Mouse (Mus musculus): Measurements from ENCODE around the gene Etfbkmt. TPM values are rescaled to one million over a fixed set of nuclear protein-coding genes. Genes with fewer than 3 reads are reported as not detected.
"Not testable (repeated sequence)": the region's sequence is repeated elsewhere in the genome, so short reads cannot be mapped to it uniquely, and the experiment has no call there.

Gene Etfbkmt
- polyA plus RNA-seq, 1 experiment from 2014 or later = 14.5 TPM

GRCm38 (mm10) chr6:149126675-149127074 lies 13.0 kb upstream of the Etfbkmt start:
- Histone ChIP-seq H3K4me3 (ENCODE audit: low read length) (no peak overlapping the region), H3K4me1 (ENCODE audit: control insufficient read depth, insufficient read depth, low read length) (no peaks in the 10 kb centered on the region), H3K9ac (ENCODE audit: low read length) (no peak overlapping the region), H3K9me3 (replicated peaks; ENCODE audit: control insufficient read depth, low read length) (no peaks in the 10 kb centered on the region), H3K27me3 (ENCODE audit: control insufficient read depth, insufficient read depth, low read length) (no peaks in the 10 kb centered on the region), H3K36me3 (ENCODE audit: control insufficient read depth, insufficient read depth) (no peaks in the 10 kb centered on the region), H3K4me2 (ENCODE audit: low read depth, low read length) (no peak overlapping the region), H3K27ac (ENCODE audit: low read length) (no peak overlapping the region)
- ATAC-seq (replicated peaks; ENCODE audit: extremely low read depth, insufficient read depth, low FRiP score) = no peak
- 72% methylated on average over 4 of the region's 4 CpGs for WGBS

GRCm38 (mm10) chr6:149129870-149130269 lies 9.8 kb upstream of the Etfbkmt start, which contains the start of gene Gm10203:
Gene Gm10203 (plus strand): TSS chr6:149130170.
- H3K9ac ChIP-seq (ENCODE audit: low read length); H3K4me2 ChIP-seq (ENCODE audit: low read depth, low read length); H3K27ac ChIP-seq (ENCODE audit: low read length); H3K4me3 ChIP-seq (ENCODE audit: low read length); H3K9me3 ChIP-seq (replicated peaks; ENCODE audit: control insufficient read depth, low read length); H3K4me1 ChIP-seq (ENCODE audit: control insufficient read depth, insufficient read depth, low read length); H3K27me3 ChIP-seq (ENCODE audit: control insufficient read depth, insufficient read depth, low read length); H3K36me3 ChIP-seq (ENCODE audit: control insufficient read depth, insufficient read depth); ATAC-seq (replicated peaks; ENCODE audit: extremely low read depth, insufficient read depth, low FRiP score): not testable (repeated sequence)
- WGBS = 79% methylated on average over 8 of the region's 8 CpGs

GRCm38 (mm10) chr6:149131111-149131510 lies 8.5 kb upstream of the Etfbkmt start:
- H3K4me1 ChIP-seq (ENCODE audit: control insufficient read depth, insufficient read depth, low read length) = peaks cover 4% of the 10 kb centered on the region; the same call in 1 of the 2 replicates
- no peak for ATAC-seq (replicated peaks; ENCODE audit: extremely low read depth, insufficient read depth, low FRiP score)
- no peaks in the 10 kb centered on the region for H3K9me3 ChIP-seq (replicated peaks; ENCODE audit: control insufficient read depth, low read length)
- H3K4me2 ChIP-seq (ENCODE audit: low read depth, low read length) = no peak overlapping the region
- H3K27ac ChIP-seq (ENCODE audit: low read length) = no peak overlapping the region
- H3K9ac ChIP-seq (ENCODE audit: low read length) = no peak overlapping the region
- H3K36me3 ChIP-seq (ENCODE audit: control insufficient read depth, insufficient read depth) = no peaks in the 10 kb centered on the region
- H3K27me3 ChIP-seq (ENCODE audit: control insufficient read depth, insufficient read depth, low read length) = no peaks in the 10 kb centered on the region
- no peak overlapping the region for H3K4me3 ChIP-seq (ENCODE audit: low read length)
- 32% methylated on average over 3 of the region's 3 CpGs for WGBS

GRCm38 (mm10) chr6:149132311-149133077 lies 7.2 kb upstream of the Etfbkmt start:
- no peak overlapping the region for H3K4me3 ChIP-seq (ENCODE audit: low read length)
- H3K27ac ChIP-seq (ENCODE audit: low read length) = no peak overlapping the region
- no peak for ATAC-seq (replicated peaks; ENCODE audit: extremely low read depth, insufficient read depth, low FRiP score)
- H3K4me2 ChIP-seq (ENCODE audit: low read depth, low read length) = no peak overlapping the region
- H3K4me1 ChIP-seq (ENCODE audit: control insufficient read depth, insufficient read depth, low read length) = peaks cover 4% of the 10 kb centered on the region; the same call in 1 of the 2 replicates
- H3K27me3 ChIP-seq (ENCODE audit: control insufficient read depth, insufficient read depth, low read length) = no peaks in the 10 kb centered on the region
- no peak overlapping the region for H3K9ac ChIP-seq (ENCODE audit: low read length)
- no peaks in the 10 kb centered on the region for H3K36me3 ChIP-seq (ENCODE audit: control insufficient read depth, insufficient read depth)
- WGBS = 34% methylated on average over 5 of the region's 5 CpGs
- H3K9me3 ChIP-seq (replicated peaks; ENCODE audit: control insufficient read depth, low read length) = no peaks in the 10 kb centered on the region

- Histone ChIP-seq H3K9me3 (replicated peaks; ENCODE audit: control insufficient read depth, low read length) (no peaks in the 10 kb centered on the region), H3K9ac (ENCODE audit: low read length) (no peak overlapping the region), H3K4me1 (ENCODE audit: control insufficient read depth, insufficient read depth, low read length) (peaks cover 4% of the 10 kb centered on the region; the same call in 1 of the 2 replicates), H3K27ac (ENCODE audit: low read length) (no peak overlapping the region), H3K27me3 (ENCODE audit: control insufficient read depth, insufficient read depth, low read length) (no peaks in the 10 kb centered on the region), H3K36me3 (ENCODE audit: control insufficient read depth, insufficient read depth) (no peaks in the 10 kb centered on the region), H3K4me3 (ENCODE audit: low read length) (no peak overlapping the region), H3K4me2 (ENCODE audit: low read depth, low read length) (no peak overlapping the region)
- 21% methylated on average over 5 of the region's 5 CpGs for WGBS
- no peak for ATAC-seq (replicated peaks; ENCODE audit: extremely low read depth, insufficient read depth, low FRiP score)
Measured at GRCm38 (mm10) chr6:149134391-149135150, 5.1 kb upstream of the Etfbkmt start.

- WGBS = 51% methylated on average over 6 of the region's 6 CpGs
- Histone ChIP-seq H3K4me3 (ENCODE audit: low read length) (no peak overlapping the region), H3K27ac (ENCODE audit: low read length) (no peak overlapping the region), H3K4me1 (ENCODE audit: control insufficient read depth, insufficient read depth, low read length) (peaks cover 4% of the 10 kb centered on the region; the same call in 1 of the 2 replicates), H3K4me2 (ENCODE audit: low read depth, low read length) (no peak overlapping the region), H3K9me3 (replicated peaks; ENCODE audit: control insufficient read depth, low read length) (no peaks in the 10 kb centered on the region), H3K9ac (ENCODE audit: low read length) (no peak overlapping the region), H3K27me3 (ENCODE audit: control insufficient read depth, insufficient read depth, low read length) (no peaks in the 10 kb centered on the region), H3K36me3 (ENCODE audit: control insufficient read depth, insufficient read depth) (no peaks in the 10 kb centered on the region)
- ATAC-seq (replicated peaks; ENCODE audit: extremely low read depth, insufficient read depth, low FRiP score) = no peak
Measured at GRCm38 (mm10) chr6:149135631-149136030, 4.0 kb upstream of the Etfbkmt start.

- 63% methylated on average over 2 of the region's 2 CpGs for WGBS
- Histone ChIP-seq H3K36me3 (ENCODE audit: control insufficient read depth, insufficient read depth) (no peaks in the 10 kb centered on the region), H3K27ac (ENCODE audit: low read length) (no peak overlapping the region), H3K4me3 (ENCODE audit: low read length) (no peak overlapping the region), H3K4me2 (ENCODE audit: low read depth, low read length) (no peak overlapping the region), H3K4me1 (ENCODE audit: control insufficient read depth, insufficient read depth, low read length) (peaks cover 11% of the 10 kb centered on the region), H3K27me3 (ENCODE audit: control insufficient read depth, insufficient read depth, low read length) (no peaks in the 10 kb centered on the region), H3K9ac (ENCODE audit: low read length) (no peak overlapping the region), H3K9me3 (replicated peaks; ENCODE audit: control insufficient read depth, low read length) (no peaks in the 10 kb centered on the region)
- no peak for ATAC-seq (replicated peaks; ENCODE audit: extremely low read depth, insufficient read depth, low FRiP score)
Measured at GRCm38 (mm10) chr6:149137936-149138335, 1.7 kb upstream of the Etfbkmt start.

GRCm38 (mm10) chr6:149139011-149139410 lies 638 bp upstream of the Etfbkmt start:
- H3K4me1 ChIP-seq (ENCODE audit: control insufficient read depth, insufficient read depth, low read length) = peaks cover 11% of the 10 kb centered on the region
- 76% methylated on average over 3 of the region's 3 CpGs for WGBS
- no peak overlapping the region for H3K4me2 ChIP-seq (ENCODE audit: low read depth, low read length)
- no peak overlapping the region for H3K4me3 ChIP-seq (ENCODE audit: low read length)
- no peak for ATAC-seq (replicated peaks; ENCODE audit: extremely low read depth, insufficient read depth, low FRiP score)
- no peaks in the 10 kb centered on the region for H3K27me3 ChIP-seq (ENCODE audit: control insufficient read depth, insufficient read depth, low read length)
- H3K36me3 ChIP-seq (ENCODE audit: control insufficient read depth, insufficient read depth) = no peaks in the 10 kb centered on the region
- H3K9ac ChIP-seq (ENCODE audit: low read length) = no peak overlapping the region
- H3K27ac ChIP-seq (ENCODE audit: low read length) = no peak overlapping the region
- no peaks in the 10 kb centered on the region for H3K9me3 ChIP-seq (replicated peaks; ENCODE audit: control insufficient read depth, low read length)

Measured in heart, embryonic 16.5 days (tissue).